Mouse (Mus musculus) neural tube, embryonic 15.5 days (tissue): ENCODE measurements around the gene Skint5. TPM values are rescaled to one million over a fixed set of nuclear protein-coding genes. Genes with fewer than 3 reads are reported as not detected.
"Not testable (repeated sequence)": the region's sequence is repeated elsewhere in the genome, so short reads cannot be mapped to it uniquely, and the experiment has no call there.

Experiments
- ATAC-seq: fragments of 200-750 bp; cut with Nextera tagmentation; 2 replicates; pipeline ENCODE4 v1.8.0; 2017; ENCODE audit warnings: mild to moderate bottlenecking, moderate TSS enrichment, moderate library complexity; ENCODE audit not compliant: low FRiP score
- H3K27ac ChIP-seq: fragments of 300-500 bp; sonication (generic); replicated peaks from 2 replicates; pipeline ENCODE4 v1.5.1; 2015; ENCODE audit warnings: mild to moderate bottlenecking, inconsistent platforms
- H3K27me3 ChIP-seq: fragments of 300-500 bp; sonication (generic); replicated peaks from 2 replicates; pipeline ENCODE4 v1.6.1; 2015; ENCODE audit warnings: inconsistent platforms
- H3K36me3 ChIP-seq: fragments of 300-500 bp; sonication (generic); 2 replicates; pipeline ENCODE4 v1.6.1; 2015; ENCODE audit warnings: inconsistent platforms
- H3K4me1 ChIP-seq: fragments of 300-500 bp; sonication (generic); 2 replicates; pipeline ENCODE4 v1.6.1; 2015; ENCODE audit warnings: inconsistent platforms
- H3K4me2 ChIP-seq: fragments of 300-500 bp; sonication (generic); 2 replicates; pipeline ENCODE4 v1.6.1; 2015; ENCODE audit warnings: inconsistent platforms, mild to moderate bottlenecking, moderate library complexity
- H3K4me3 ChIP-seq: fragments of 300-500 bp; sonication (generic); replicated peaks from 2 replicates; pipeline ENCODE4 v1.5.1; 2015; ENCODE audit warnings: mild to moderate bottlenecking, inconsistent platforms
- H3K9ac ChIP-seq: fragments of 300-500 bp; sonication (generic); replicated peaks from 2 replicates; pipeline ENCODE4 v1.6.1; 2015; ENCODE audit warnings: mild to moderate bottlenecking, inconsistent platforms
- H3K9me3 ChIP-seq: fragments of 300-500 bp; sonication (generic); replicated peaks from 2 replicates; pipeline ENCODE4 v1.6.1; 2016; ENCODE audit warnings: inconsistent platforms
- WGBS: fragments of 180-500 bp; shearing (Covaris S2); methylation state at CpG from one replicate; pipeline ENCODE4 v1.1.7; 2015; ENCODE audit warnings: mixed read lengths; 5-methylcytosine and 5-hydroxymethylcytosine counted together
- polyA plus RNA-seq: library from polyadenylated mRNA; unstranded; fragments of >200 nt; fragmentation: Nextera tagmentation; extraction: Ambion mirVana; gene quantifications from 2 replicates; pipeline ENCODE4 v1.2.1, GENCODE M21; 2015

The Skint5 gene
- polyA plus RNA-seq = not detected in 2 replicates

GRCm38 (mm10) chr4:113999403-113999802 is at the start of gene Skint5:
Gene Skint5, minus strand, starts transcription at chr4:113999503.
- H3K9ac ChIP-seq = no peak within 1 kb of the TSS
- H3K4me1 ChIP-seq = no peaks in the 10 kb centered on the region
- no peak for ATAC-seq
- H3K9me3 ChIP-seq = peaks cover 14% of the 10 kb centered on the region; the same call in 1 of the 2 replicates
- H3K4me3 ChIP-seq = no peak within 1 kb of the TSS
- H3K4me2 ChIP-seq = no peak within 1 kb of the TSS
- no peaks in the 10 kb centered on the region for H3K36me3 ChIP-seq
- no peaks in the 10 kb centered on the region for H3K27me3 ChIP-seq
- no peak within 1 kb of the TSS for H3K27ac ChIP-seq
- WGBS = 91% methylated on average over 3 of the region's 3 CpGs

- no peak for ATAC-seq
- Histone ChIP-seq H3K4me2 (no peak overlapping the region), H3K9me3 (peaks cover 9% of the 10 kb centered on the region), H3K36me3 (no peaks in the 10 kb centered on the region), H3K4me1 (no peaks in the 10 kb centered on the region), H3K27ac (no peak overlapping the region), H3K4me3 (no peak overlapping the region), H3K27me3 (no peaks in the 10 kb centered on the region), H3K9ac (no peak overlapping the region)
- WGBS = 45% methylated on average over 1 of the region's 1 CpGs
These were observed 42.0 kb downstream of the Skint5 start for GRCm38 (mm10) chr4:113957343-113957742.

GRCm38 (mm10) chr4:113764182-113764581 is 235.1 kb downstream of the Skint5 start:
- Histone ChIP-seq H3K9ac (no peak overlapping the region), H3K4me3 (no peak overlapping the region), H3K4me2 (no peak overlapping the region), H3K4me1 (no peaks in the 10 kb centered on the region), H3K27ac (no peak overlapping the region), H3K27me3 (no peaks in the 10 kb centered on the region), H3K36me3 (no peaks in the 10 kb centered on the region), H3K9me3 (no peaks in the 10 kb centered on the region; the same call in 1 of the 2 replicates)
- 78% methylated on average over 1 of the region's 1 CpGs for WGBS
- no peak for ATAC-seq

GRCm38 (mm10) chr4:113763684-113764083 is 235.6 kb downstream of the Skint5 start:
- Histone ChIP-seq H3K9ac (no peak overlapping the region), H3K27ac (no peak overlapping the region), H3K4me2 (no peak overlapping the region), H3K4me1 (no peaks in the 10 kb centered on the region), H3K9me3 (peaks cover 4% of the 10 kb centered on the region; the same call in 1 of the 2 replicates), H3K4me3 (no peak overlapping the region), H3K36me3 (no peaks in the 10 kb centered on the region), H3K27me3 (no peaks in the 10 kb centered on the region)
- WGBS = 59% methylated on average over 1 of the region's 1 CpGs
- ATAC-seq = no peak

GRCm38 (mm10) chr4:113448230-113448629 is 551.1 kb downstream of the Skint5 start:
- not testable (repeated sequence) for H3K36me3 ChIP-seq, H3K27me3 ChIP-seq, ATAC-seq, H3K9ac ChIP-seq, H3K27ac ChIP-seq, H3K4me2 ChIP-seq, H3K4me3 ChIP-seq, H3K4me1 ChIP-seq
- WGBS = 79% methylated on average over 2 of the region's 2 CpGs
- H3K9me3 ChIP-seq = peaks cover 21% of the 10 kb centered on the region

Other genes starting within 250 kb of the Skint5 start
- gene Skint11, start 163.9 kb upstream of the Skint5 start, polyA plus RNA-seq = not detected in 2 replicates